In genomic region chr12:108003483-108003882, GRCm38 (mm10) we compare ENCODE assay signal across 8 mouse cellular contexts. TPM values are rescaled to one million over a fixed set of nuclear protein-coding genes. Genes with fewer than 3 reads are reported as not detected.
DNase-seq lines count a peak whose midpoint lies in the region; ATAC-seq and TF ChIP-seq lines count a peak whose summit lies in the region.

Bcl11b (minus strand) TSS chr12:108003602.

- peak within 1 kb of the TSS; percentile 98 for H3K4me2 ChIP-seq in hindbrain, embryonic 15.5 days
- H3K4me2 ChIP-seq in liver, embryonic 16.5 days (ENCODE audit: low read depth, low read length), result peak within 1 kb of the TSS; percentile 47

- peak within 1 kb of the TSS; percentile 91 for H3K27ac ChIP-seq in cortical plate, adult 2 months (ENCODE audit: insufficient read depth, low read length)
- H3K27ac ChIP-seq in hindbrain, embryonic 15.5 days (replicated peaks), result peak within 1 kb of the TSS; percentile 93
- no peak within 1 kb of the TSS for H3K27ac ChIP-seq in liver, embryonic 16.5 days (ENCODE audit: low read length)

- ATAC-seq in hindbrain, embryonic 15.5 days (ENCODE audit: low FRiP score, low read depth), result no peak
- no peak for ATAC-seq in liver, embryonic 16.5 days (ENCODE audit: low read depth)
- ATAC-seq in cerebellum, adult (ENCODE audit: insufficient number of reproducible peaks, low FRiP score, low TSS enrichment), result no peak

- H3K4me3 ChIP-seq in cortical plate, adult 2 months (ENCODE audit: insufficient read depth, low read length), result peak within 1 kb of the TSS; percentile 61
- H3K4me3 ChIP-seq in hindbrain, embryonic 15.5 days, result peak within 1 kb of the TSS; percentile 86
- peak within 1 kb of the TSS; percentile 46 for H3K4me3 ChIP-seq in liver, embryonic 16.5 days (ENCODE audit: low read depth, low read length)

- H3K27me3 ChIP-seq in hindbrain, embryonic 15.5 days, result 0 out of 2 replicates have a peak, but pooled peaks cover 8% of the 10 kb centered on the region
- H3K27me3 ChIP-seq in liver, embryonic 16.5 days (ENCODE audit: control insufficient read depth, insufficient read depth, low read depth, low read length), result peaks cover 82% of the 10 kb centered on the region

- no peaks in the 10 kb centered on the region for H3K36me3 ChIP-seq in hindbrain, embryonic 15.5 days
- H3K36me3 ChIP-seq in liver, embryonic 16.5 days (ENCODE audit: control insufficient read depth, insufficient read depth), result no peaks in the 10 kb centered on the region

- no peak for TF ChIP-seq CTCF in cortical plate, adult 2 months (IDR thresholded peaks at IDR 0.05; ENCODE audit: extremely low read depth, insufficient read depth, low read length)

- H3K9me3 ChIP-seq in hindbrain, embryonic 15.5 days, result no peaks in the 10 kb centered on the region
- H3K9me3 ChIP-seq in liver, embryonic 16.5 days (replicated peaks; ENCODE audit: control insufficient read depth, low read length), result no peaks in the 10 kb centered on the region

- H3K4me1 ChIP-seq in cortical plate, adult 2 months (ENCODE audit: control insufficient read depth, insufficient read depth, low read length), result peaks cover 4% of the 10 kb centered on the region; the same call in 1 of the 2 replicates
- H3K4me1 ChIP-seq in hindbrain, embryonic 15.5 days (replicated peaks), result peaks cover 41% of the 10 kb centered on the region
- no peaks in the 10 kb centered on the region; the same call in none of the 2 replicates for H3K4me1 ChIP-seq in liver, embryonic 16.5 days (ENCODE audit: control insufficient read depth, low read depth, low read length)

- WGBS in hindbrain, embryonic 15.5 days, result 2% methylated on average over 19 of the region's 19 CpGs
- 1% methylated on average over 19 of the region's 19 CpGs for WGBS in liver, embryonic 16.5 days (ENCODE audit: insufficient replicate concordance)

- H3K9ac ChIP-seq in hindbrain, embryonic 15.5 days, result peak within 1 kb of the TSS; percentile 85
- H3K9ac ChIP-seq in liver, embryonic 16.5 days (ENCODE audit: low read depth, low read length), result no peak within 1 kb of the TSS

- no peak for TF ChIP-seq POLR2A in cortical plate, adult 2 months (IDR thresholded peaks at IDR 0.05; ENCODE audit: extremely low read depth, insufficient read depth, low read length)

- no peak for DNase-seq in layer of hippocampus, adult 18-20 months (ENCODE audit: low spot score in 2 of 2)
- DNase-seq in layer of hippocampus, adult 9-10 months (ENCODE audit: low spot score), result no peak
- DNase-seq in ovary, postnatal 36 days (ENCODE audit: low spot score), result no peak
- DNase-seq in right cerebral cortex, postnatal 4 days, result no peak

RNA-seq across cellular contexts. Expression of gene Bcl11b, which starts in this region (rescaled TPM):
- 100 to 1,000 TPM; 143 to 144 TPM for total RNA-seq in layer of hippocampus, adult 18-20 months (2021)
- polyA plus RNA-seq in cortical plate, adult 2 months (2012; rRNA removed), result 23.9 and 27.2 TPM in 2 replicates
- 20.5 and 24.4 TPM in 2 replicates for polyA plus RNA-seq in hindbrain, embryonic 15.5 days (2015; fragmentation: Nextera tagmentation; extraction: Ambion mirVana)
- polyA plus RNA-seq in liver, embryonic 16.5 days (2015; fragmentation: Nextera tagmentation; extraction: Ambion mirVana), result 0.02 and 0.09 TPM in 2 replicates

Comparison
In these comparisons a context has a peak if more than half of its experiments do, and no peak if none do; other contexts are left out.
1. RNA of gene Bcl11b (polyA plus RNA-seq): 23.9 to 27.2 TPM in cortical plate, adult 2 months and 20.5 to 24.4 TPM in hindbrain, embryonic 15.5 days; 0.02 to 0.09 TPM in liver, embryonic 16.5 days; every median in the first group is over 10 times any median in the second.
2. Peak in every context shown above with its lines, with median percentiles within 50 percentile points of each other: H3K4me3 ChIP-seq.